Mouse (Mus musculus) urinary bladder, postnatal 0 days (tissue): ENCODE results near the gene Mtrf1l. TPM values are rescaled to one million over a fixed set of nuclear protein-coding genes. Genes with fewer than 3 reads are reported as not detected.

Source experiments
- polyA plus RNA-seq: library from polyadenylated mRNA; unstranded; fragments of >200 nt; fragmentation: Nextera tagmentation; extraction: Ambion mirVana; gene quantifications from 2 replicates; pipeline ENCODE4 v1.2.1, GENCODE M21; 2015

Gene Mtrf1l
- 6.1 and 7.0 TPM in 2 replicates for polyA plus RNA-seq

DNA sequence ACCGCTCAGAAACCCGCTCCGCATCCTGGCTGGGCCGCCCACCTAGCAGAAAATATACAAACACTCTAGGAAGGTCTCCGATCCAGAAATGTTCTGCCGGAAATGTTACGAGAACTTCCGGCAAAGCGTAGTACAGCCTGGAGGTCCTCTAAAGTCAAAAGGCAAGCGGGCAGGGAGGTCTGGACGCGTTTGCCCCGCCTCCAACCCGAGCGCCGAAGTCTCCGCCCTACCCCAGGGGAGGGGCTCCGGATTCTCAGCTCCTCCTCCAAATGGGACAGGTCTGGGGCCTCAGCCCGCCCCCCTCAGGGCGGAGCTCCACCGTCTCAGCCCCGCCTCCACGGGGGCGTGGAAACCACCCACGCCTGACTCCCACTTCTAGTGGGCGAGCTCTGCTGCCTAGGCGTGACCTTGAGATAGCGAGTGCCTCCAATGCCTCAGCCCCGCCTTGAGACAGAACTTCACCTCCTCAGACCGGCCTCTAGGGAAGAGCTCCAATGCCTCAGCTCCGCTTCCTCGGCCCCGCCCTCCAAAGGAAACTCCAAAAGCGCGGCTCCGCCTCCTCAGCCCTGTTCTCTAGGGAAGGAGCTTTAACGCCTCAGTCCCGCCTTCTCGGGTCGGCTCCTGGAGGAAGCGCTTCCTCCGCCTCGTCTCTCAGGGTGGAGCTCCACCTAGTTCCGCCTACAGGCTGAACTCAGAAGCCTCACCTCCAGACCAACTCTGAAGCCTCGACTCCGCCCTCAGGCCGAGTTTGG, at the start of gene Mtrf1l:
Gene Mtrf1l, minus strand, starts transcription at position 171 of the 752 bp plus-strand sequence.

DNA sequence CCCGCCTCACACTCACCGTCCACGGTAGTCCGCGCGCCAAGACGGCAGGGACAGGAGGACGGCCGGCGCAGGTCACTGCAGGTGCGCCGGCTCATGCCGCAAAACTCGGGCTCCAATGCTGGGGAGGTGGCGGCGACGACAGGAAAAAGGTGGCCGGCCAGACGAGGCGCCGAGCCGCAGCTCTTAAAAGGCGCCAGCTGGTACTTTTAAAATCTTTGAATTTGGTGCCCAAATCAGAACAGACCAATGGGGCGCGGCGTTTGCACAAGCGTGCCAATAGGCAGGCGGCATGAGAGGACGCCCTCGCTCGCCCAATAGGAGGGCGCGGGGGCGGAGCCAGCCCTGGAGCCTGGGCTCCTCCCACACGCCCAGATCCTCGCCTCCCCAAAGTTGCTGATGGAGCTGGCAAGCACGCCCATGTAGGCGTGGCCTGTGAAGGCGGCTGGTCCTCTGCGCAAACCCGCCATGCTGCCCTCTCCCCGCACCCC, 18.4 kb downstream of the Mtrf1l start, which contains the start of gene Fbxo5:
Gene Fbxo5, minus strand, starts transcription at position 358 of the 488 bp plus-strand sequence.

Other genes with a start within 250 kb of the Mtrf1l start
- 2.3 and 2.7 TPM in 2 replicates for gene Myct1, start 230.1 kb downstream of the Mtrf1l start, polyA plus RNA-seq
- gene Vip, start 184.7 kb downstream of the Mtrf1l start, polyA plus RNA-seq, result 0.21 and 0.26 TPM in 2 replicates
- gene Fbxo5, start 18.3 kb downstream of the Mtrf1l start, polyA plus RNA-seq, result 9.1 and 15.8 TPM in 2 replicates
- 6.1 and 6.3 TPM in 2 replicates for gene Rgs17, start 98.5 kb upstream of the Mtrf1l start, polyA plus RNA-seq